Mouse (Mus musculus) CH12.LX (cell line): Measurements from ENCODE around the gene Tbca. TPM values are rescaled to one million over a fixed set of nuclear protein-coding genes. Genes with fewer than 3 reads are reported as not detected.

ENCODE experiments used
- DNase-seq: peaks from one replicate; pipeline ENCODE4 v3.0.0-alpha.2; 2013; ENCODE audit errors: extremely low read depth
- H3K27ac ChIP-seq: 2 replicates; pipeline ENCODE4 v1.5.1; 2012; ENCODE audit warnings: low read depth, mild to moderate bottlenecking, control low read depth, moderate library complexity; ENCODE audit not compliant: insufficient read depth
- H3K27me3 ChIP-seq: replicated peaks from 2 replicates; pipeline ENCODE3; 2012; ENCODE audit warnings: inconsistent platforms
- H3K36me3 ChIP-seq, 2 experiments: replicated peaks in 1 of 2; 2 replicates each; pipeline versions ENCODE3 to v1.6.1; 2012; ENCODE audit warnings: inconsistent platforms in 1 of 2, low read length in 1 of 2, mild to moderate bottlenecking in 1 of 2, mixed read lengths in 1 of 2, moderate library complexity in 1 of 2; ENCODE audit not compliant: control insufficient read depth in 1 of 2, insufficient read depth in 1 of 2
- H3K4me1 ChIP-seq, 2 experiments: 2 replicates each; pipeline ENCODE4 v1.6.1; 2012; ENCODE audit warnings: inconsistent platforms in 1 of 2, moderate library complexity in 1 of 2; ENCODE audit not compliant: insufficient read depth in 2 of 2, control insufficient read depth in 1 of 2
- H3K4me2 ChIP-seq: 2 replicates; pipeline ENCODE4 v1.6.1; 2012; ENCODE audit warnings: low read depth, mild to moderate bottlenecking, control low read depth; ENCODE audit not compliant: poor library complexity, insufficient read depth, severe bottlenecking
- H3K4me3 ChIP-seq, 3 experiments: fragments of 150-350 bp in 1 of 3; sonication (generic) in 1 of 3; replicated peaks in 1 of 3; 2 replicates each; pipeline versions ENCODE3 to v1.5.1; 2011 to 2012; ENCODE audit warnings: low read depth in 2 of 3, low read length in 2 of 3, mild to moderate bottlenecking in 2 of 3, moderate library complexity in 2 of 3, control low read depth in 1 of 3, improper control_type of control experiment in 1 of 3, inconsistent platforms in 1 of 3, mixed read lengths in 1 of 3; ENCODE audit not compliant: poor library complexity in 1 of 3
- H3K79me2 ChIP-seq: replicated peaks from 2 replicates; pipeline ENCODE4 v1.6.1; 2012; ENCODE audit warnings: mild to moderate bottlenecking, moderate library complexity; ENCODE audit not compliant: control insufficient read depth, poor library complexity, insufficient read depth, severe bottlenecking; ENCODE audit errors: extremely low read depth
- H3K9ac ChIP-seq: 2 replicates; pipeline ENCODE4 v1.6.1; 2012; ENCODE audit warnings: low read depth, mild to moderate bottlenecking, control low read depth, moderate library complexity; ENCODE audit not compliant: insufficient read depth
- H3K9me3 ChIP-seq: replicated peaks from 2 replicates; pipeline ENCODE3; 2012; ENCODE audit warnings: low read length, inconsistent platforms, mixed read lengths
- BHLHE40 ChIP-seq: IDR thresholded peaks from 2 replicates; pipeline ENCODE4 v1.6.1; 2011; ENCODE audit warnings: mild to moderate bottlenecking, low read depth, low read length, improper control_type of control experiment
- EP300 ChIP-seq: IDR thresholded peaks from 2 replicates; pipeline ENCODE4 v1.6.1; 2011; ENCODE audit warnings: low read length, improper control_type of control experiment
- ETS1 ChIP-seq: conservative IDR thresholded peaks from 2 replicates; pipeline ENCODE4 v1.6.1; 2012; ENCODE audit warnings: low read depth, mild to moderate bottlenecking, inconsistent platforms, low read length, improper control_type of control experiment, moderate library complexity
- GABPA ChIP-seq: IDR thresholded peaks from 2 replicates; pipeline ENCODE4 v1.6.1; 2012; ENCODE audit warnings: low read depth, low read length, improper control_type of control experiment, inconsistent platforms; ENCODE audit not compliant: insufficient replicate concordance
- IRF4 ChIP-seq: IDR thresholded peaks from 2 replicates; pipeline ENCODE4 v1.6.1; 2014; ENCODE audit warnings: low read depth, mild to moderate bottlenecking, inconsistent platforms, low read length, improper control_type of control experiment
- JUN ChIP-seq: IDR thresholded peaks from 2 replicates; pipeline ENCODE4 v1.6.1; 2011; ENCODE audit warnings: low read depth, mild to moderate bottlenecking, low read length, improper control_type of control experiment, moderate library complexity; ENCODE audit not compliant: insufficient read depth
- JUND ChIP-seq: conservative IDR thresholded peaks from 2 replicates; pipeline ENCODE4 v1.6.1; 2011; ENCODE audit warnings: low read depth, low read length, improper control_type of control experiment
- TBP ChIP-seq: conservative IDR thresholded peaks from 2 replicates; pipeline ENCODE4 v1.6.1; 2011; ENCODE audit warnings: low read depth, low read length, improper control_type of control experiment
- USF2 ChIP-seq: conservative IDR thresholded peaks from 2 replicates; pipeline ENCODE4 v1.6.1; 2011; ENCODE audit warnings: low read depth, low read length, improper control_type of control experiment
- ZC3H11A ChIP-seq: IDR thresholded peaks from 2 replicates; pipeline ENCODE4 v1.6.1; 2012; ENCODE audit warnings: low read depth, mild to moderate bottlenecking, inconsistent platforms, low read length, improper control_type of control experiment
- dilution Hi-C: fragments of 300-500 bp; cut with MboI; formaldehyde crosslinking; loops from 2 replicates; pipeline ENCODE4 v1.14.3; 2020; ENCODE audit warnings: low sequenced_read_pairs; ENCODE audit not compliant: extremely low pct_unique_long_range_greater_than_20kb, extremely low pct_ligation_motif_present
- in situ Hi-C: fragments of 300-500 bp; cut with MboI; formaldehyde crosslinking; loops from 3 replicates; pipeline ENCODE4 v1.14.3; 2019; ENCODE audit warnings: low sequenced_read_pairs, low pct_ligation_motif_present, low pct_unique_long_range_greater_than_20kb, mixed read lengths
- polyA plus RNA-seq: library from polyadenylated mRNA; unstranded; fragments of >175 nt; gene quantifications from 2 replicates; pipeline ENCODE4 v1.2.1, GENCODE M21; 2012; ENCODE audit warnings: low read depth; ENCODE audit not compliant: insufficient read length
- total RNA-seq, 2 experiments: library from RNA; depleted of rRNA; stranded (reverse); fragments of 300-350 nt in 1 of 2; fragments of >200 nt in 1 of 2; gene quantifications; 2 replicates each; pipeline ENCODE4 v1.2.3; 2012 to 2014

Gene Tbca
- total and polyA plus RNA-seq, 3 experiments = 141 to 552 (median 196) TPM

DNA sequence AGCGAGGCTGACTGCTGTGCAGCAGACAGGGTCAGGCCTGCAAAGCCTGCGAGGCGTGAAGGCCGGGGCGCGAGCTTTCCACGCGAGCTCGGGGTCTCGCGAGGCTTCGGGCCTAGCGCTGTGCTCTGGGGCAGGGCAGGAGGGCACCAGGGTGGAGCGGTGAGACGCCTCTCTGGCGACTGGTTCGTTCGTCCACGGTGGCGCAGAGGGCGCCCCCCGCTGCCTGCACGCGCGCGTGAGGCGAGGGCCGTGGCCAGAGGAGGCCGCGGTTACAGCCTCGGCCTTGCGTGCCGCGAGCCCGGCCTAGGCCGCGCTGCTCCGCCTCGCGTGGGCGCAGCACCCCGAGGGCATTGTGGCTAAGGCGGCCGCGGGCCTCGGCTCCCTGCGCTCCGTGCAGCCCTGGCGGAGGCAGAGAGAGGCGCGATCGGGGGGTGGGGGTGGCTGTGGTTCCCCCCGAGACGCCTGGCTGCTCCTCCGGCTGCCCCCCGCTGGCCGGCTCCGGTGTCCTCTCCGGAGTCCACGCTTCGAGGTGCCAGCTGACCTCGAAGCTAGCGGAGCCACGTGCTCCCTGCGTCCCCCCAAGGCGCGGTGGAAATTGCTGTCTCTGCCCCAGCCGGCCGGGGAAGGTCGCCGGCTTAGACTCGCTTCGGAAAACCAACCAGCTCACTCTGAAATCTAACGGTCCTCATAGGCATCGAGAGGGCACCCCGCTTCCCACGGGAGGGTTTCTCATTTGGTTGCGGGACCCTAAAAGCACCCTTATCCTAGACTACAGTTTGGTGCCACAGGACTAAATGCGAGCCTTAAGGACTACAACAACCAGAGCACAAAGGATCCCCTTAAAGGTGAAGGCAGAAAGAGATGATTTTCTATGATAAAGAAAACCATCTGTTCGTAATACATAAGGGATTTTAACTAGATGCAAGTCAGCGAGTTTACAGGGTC, 96.9 kb downstream of the Tbca start:
- H3K4me3 ChIP-seq = no peak overlapping the region
- H3K27ac ChIP-seq = no peak overlapping the region
- DNase-seq = no peak
- in situ Hi-C loops (no loop called here), dilution Hi-C loops (no loop called here)
- no peaks in the 10 kb centered on the region for H3K36me3 ChIP-seq
- no peak overlapping the region for H3K9ac ChIP-seq
- H3K9me3 ChIP-seq = peaks cover 18% of the 10 kb centered on the region
- TF ChIP-seq ZC3H11A (no peak), JUND (no peak), IRF4 (no peak), BHLHE40 (no peak), ETS1 (no peak), EP300 (no peak), JUN (no peak), USF2 (no peak), GABPA (no peak), TBP (no peak)
- H3K4me2 ChIP-seq = no peak overlapping the region
- no peaks in the 10 kb centered on the region for H3K27me3 ChIP-seq
- H3K4me1 ChIP-seq = peaks cover 0 to 2% of the 10 kb centered on the region in 2 experiments; a peak in 1 of 4 replicates
- H3K79me2 ChIP-seq = no peaks in the 10 kb centered on the region

Other genes starting within 250 kb of the Tbca start
- not detected in 2 replicates for gene Otp, start 86.7 kb downstream of the Tbca start, total RNA-seq (2012; rRNA removed)
- not detected in 2 replicates for gene Otp, start 86.7 kb downstream of the Tbca start, total RNA-seq (2014; rRNA removed)
- gene Otp, start 86.7 kb downstream of the Tbca start, polyA plus RNA-seq = not detected in 2 replicates
- 5.0 and 5.9 TPM in 2 replicates for gene Wdr41, start 187.4 kb downstream of the Tbca start, total RNA-seq (2012; rRNA removed)
- 10.0 and 10.7 TPM in 2 replicates for gene Wdr41, start 187.4 kb downstream of the Tbca start, total RNA-seq (2014; rRNA removed)
- gene Wdr41, start 187.4 kb downstream of the Tbca start, polyA plus RNA-seq = 10.3 and 12.7 TPM in 2 replicates